Mouse (Mus musculus) G1E (cell line): Measurements from ENCODE around the gene Igfbp2.

Experiments used
- CTCF ChIP-seq: IDR thresholded peaks from 2 replicates; pipeline ENCODE4 v1.5.1; 2012; ENCODE audit warnings: low read depth, low read length, inconsistent platforms, mixed read lengths
- GATA1 ChIP-seq: IDR thresholded peaks from 2 replicates; pipeline ENCODE4 v1.6.1; 2012; ENCODE audit warnings: borderline replicate concordance, low read length, inconsistent platforms, mixed read lengths
- GATA2 ChIP-seq: IDR thresholded peaks from 2 replicates; pipeline ENCODE4 v1.6.1; 2012; ENCODE audit warnings: low read depth, low read length, inconsistent platforms, borderline replicate concordance
- POLR2AphosphoS5 ChIP-seq: IDR thresholded peaks from 2 replicates; pipeline ENCODE4 v1.6.1; 2012; ENCODE audit warnings: low read depth, low read length, inconsistent platforms; ENCODE audit not compliant: insufficient replicate concordance
- TAL1 ChIP-seq: conservative IDR thresholded peaks from 2 replicates; pipeline ENCODE4 v1.6.1; 2012; ENCODE audit warnings: low read depth, low read length, inconsistent platforms, mixed read lengths

- TF ChIP-seq CTCF (no peak), POLR2AphosphoS5 (no peak), TAL1 (no peak), GATA1 (no peak), GATA2 (no peak)
These were observed 32.0 kb upstream of the Igfbp2 start for GRCm38 (mm10) chr1:72792262-72792661.
